Mouse (Mus musculus) left cerebral cortex, postnatal 4 days (tissue): ENCODE measurements around the gene Trim9. TPM values are rescaled to one million over a fixed set of nuclear protein-coding genes. Genes with fewer than 3 reads are reported as not detected.

Experiments used
- DNase-seq: peaks from one replicate; pipeline ENCODE4 v3.0.0-alpha.2; 2022
- intact Hi-C: fragments of 180-260 bp; cut with DNase I; formaldehyde crosslinking; loops from one replicate; pipeline ENCODE4 v1.15.1; 2025
- total RNA-seq, 2 experiments: library from RNA; stranded (reverse); gene quantifications; 2 replicates each; pipeline ENCODE4 v1.2.3; 2021

Trim9 gene
- total RNA-seq, 2 experiments from 2014 or later = 210 to 227 TPM

DNA sequence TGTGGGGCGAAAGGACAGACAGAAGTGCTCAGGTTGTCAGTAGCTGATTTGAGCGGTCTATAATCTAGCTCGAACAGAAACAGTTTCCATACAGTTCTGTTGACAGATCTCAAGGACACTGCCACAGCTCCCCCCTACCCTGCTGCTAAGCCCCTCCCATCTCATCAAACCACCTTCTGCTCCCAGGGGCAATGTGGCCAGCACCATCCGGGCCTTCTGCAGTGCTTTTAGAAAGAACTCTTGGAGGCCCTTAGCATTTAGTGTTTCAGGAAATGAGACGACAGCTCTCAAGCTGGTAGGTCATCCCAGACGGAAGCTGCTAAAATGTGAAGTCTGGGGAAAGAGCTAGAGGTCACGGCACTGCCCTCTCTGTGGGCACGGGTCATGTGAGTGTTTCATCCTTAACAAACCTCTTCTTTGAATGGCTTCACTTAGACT, 80.9 kb downstream of the Trim9 start:
- DNase-seq = no peak
- intact Hi-C loops = no loop called here

DNA sequence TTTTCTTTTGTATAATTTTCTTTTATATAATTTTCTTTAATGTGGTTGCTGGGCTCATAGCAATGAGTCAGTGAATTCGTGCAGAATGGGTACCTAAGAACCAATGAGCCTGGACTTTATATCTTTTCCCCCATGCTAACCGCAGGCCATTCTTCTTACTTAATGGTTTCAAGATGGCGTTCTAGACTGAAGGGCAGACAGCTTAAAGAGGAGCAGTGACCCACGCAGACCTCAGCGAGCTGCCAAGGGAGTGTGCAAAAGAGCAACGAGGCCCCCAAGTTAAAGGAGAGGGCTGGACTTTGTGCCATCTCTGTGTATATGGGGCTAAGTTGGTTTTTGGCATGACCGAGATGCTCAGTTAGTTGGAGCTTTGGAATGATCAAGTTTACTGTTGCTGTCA, 83.7 kb downstream of the Trim9 start:
- intact Hi-C loops = no loop called here
- no peak for DNase-seq

DNA sequence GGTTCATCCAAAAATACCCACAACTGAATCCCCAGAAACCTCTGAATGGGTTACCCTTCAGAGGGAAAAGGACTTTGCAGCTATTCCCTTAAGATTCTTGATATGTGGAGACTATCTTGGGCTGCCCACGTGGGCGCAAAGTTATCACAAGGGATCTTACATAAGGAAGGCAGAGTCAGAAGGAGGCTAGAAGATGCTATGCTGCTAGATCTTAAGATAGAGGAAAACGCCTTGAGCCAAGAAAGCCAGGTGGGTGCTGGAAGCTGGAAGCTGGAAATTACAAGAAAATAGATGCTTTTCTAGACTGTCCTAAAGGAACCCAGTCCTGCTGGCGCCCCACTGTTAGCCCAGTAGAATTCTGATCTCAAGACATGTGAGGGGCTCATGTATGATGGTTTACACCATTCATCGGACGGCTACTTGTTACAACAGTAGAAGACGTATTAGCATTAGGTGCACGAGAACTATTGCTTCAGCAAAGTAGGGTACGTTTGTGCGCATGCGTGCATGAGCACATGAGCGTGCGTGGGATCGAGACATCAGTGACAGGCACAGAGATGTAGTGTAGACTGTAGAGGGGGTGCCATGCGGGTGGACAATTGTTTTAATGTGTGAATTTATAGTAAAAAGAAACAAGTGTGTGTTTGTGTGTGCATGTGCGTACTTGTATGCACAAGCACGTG, 85.0 kb downstream of the Trim9 start:
- intact Hi-C loops = no loop called here
- DNase-seq = no peak

DNA sequence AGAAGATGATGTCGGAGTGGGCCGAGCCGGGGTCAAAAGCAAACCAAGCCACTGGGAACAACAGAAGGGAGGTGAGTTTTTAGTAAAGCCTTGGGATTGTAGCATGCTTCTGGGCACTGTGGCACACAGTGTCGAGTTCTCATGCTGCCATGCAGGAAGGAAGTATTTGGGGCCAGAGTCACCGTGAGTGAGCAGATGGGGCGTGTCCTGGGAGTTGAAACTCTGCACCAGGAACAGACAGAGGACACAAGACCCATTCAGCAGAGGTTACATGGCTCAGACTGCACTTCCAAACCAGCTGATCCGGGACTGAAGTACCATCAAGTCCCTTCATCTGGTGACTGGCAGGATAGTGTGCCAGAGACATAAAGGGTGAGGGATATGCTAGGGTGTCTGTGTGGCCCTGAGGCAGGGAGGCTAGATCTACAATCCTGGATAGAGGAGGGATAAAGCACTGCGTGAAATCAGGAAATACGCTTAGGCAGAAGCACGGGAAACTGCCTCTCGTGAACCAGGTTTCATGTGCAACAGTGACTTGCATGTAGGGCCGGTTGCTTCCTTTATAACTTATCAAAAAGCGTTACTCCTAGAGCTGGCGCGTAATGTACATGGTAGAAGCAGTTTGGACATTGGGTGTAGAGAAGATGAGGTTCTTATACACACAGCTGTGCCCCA, 96.1 kb downstream of the Trim9 start:
- intact Hi-C loops = no loop called here
- DNase-seq = no peak

DNA sequence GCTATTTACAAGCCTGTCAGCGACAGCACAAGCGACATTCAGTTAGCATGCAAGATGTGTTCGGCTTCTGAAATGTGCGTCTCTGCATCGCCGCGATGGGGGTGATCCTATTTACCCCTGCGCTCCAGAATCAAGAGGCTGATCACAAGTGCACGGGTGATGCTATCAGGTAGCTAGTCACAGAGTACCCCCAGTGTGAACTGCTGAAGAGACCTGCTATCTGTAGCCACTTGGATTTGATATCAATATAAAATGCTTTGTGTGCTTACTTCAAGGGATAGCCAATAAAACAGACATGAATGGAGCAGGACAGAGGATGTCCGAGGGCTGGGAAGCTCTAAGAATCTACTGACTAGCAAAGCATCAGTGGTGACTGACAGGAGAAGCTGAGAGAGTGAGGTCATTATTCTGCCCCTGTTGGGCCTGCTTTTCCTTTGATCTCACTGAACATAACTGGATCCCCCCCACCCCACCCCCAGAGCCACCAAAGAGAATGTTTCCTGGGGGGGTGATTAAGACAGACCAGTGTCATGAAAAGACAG, 97.7 kb downstream of the Trim9 start:
- intact Hi-C loops = no loop called here

DNA sequence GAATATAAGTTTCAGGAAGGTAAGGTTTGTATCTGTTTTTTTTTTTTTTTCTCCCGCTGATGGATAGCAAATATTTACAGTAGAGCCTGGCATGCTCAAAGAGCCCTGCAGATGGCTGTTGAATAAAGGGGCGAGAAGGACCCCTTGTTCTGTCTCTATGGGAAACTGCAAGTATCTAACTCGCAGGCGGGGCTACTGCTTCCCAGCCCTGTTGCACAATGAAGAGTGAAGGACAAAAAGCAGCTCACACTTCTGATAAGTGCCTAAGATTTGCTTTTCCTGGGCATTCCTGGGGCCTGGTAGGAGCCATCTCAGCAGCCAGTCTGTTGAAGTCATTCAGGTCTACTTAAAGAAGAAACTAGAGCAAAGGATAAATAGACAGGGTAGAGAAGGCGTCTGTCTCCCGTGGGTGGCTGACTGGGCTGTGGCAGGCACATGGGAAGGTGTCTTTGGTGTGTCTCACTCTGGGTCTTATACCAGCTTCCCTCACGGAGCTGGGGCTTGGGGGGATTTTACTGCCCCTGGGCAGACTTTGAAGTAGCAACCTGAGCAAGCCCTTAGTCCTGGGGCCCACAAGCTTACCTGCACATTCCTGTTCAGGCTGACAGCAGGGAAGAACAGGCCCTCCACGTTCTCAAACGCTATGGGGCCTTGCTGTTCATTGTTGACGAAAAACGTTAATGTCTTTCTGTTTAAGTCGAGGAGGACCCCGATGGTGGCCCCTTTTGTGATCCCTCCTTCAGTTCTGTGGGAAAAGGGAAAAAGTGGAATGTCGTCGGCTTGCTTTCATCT, 99.5 kb downstream of the Trim9 start:
- intact Hi-C loops = no loop called here

More for the DNA sequence above, 97.7 kb downstream of the Trim9 start:
- DNase-seq = no peak

DNA sequence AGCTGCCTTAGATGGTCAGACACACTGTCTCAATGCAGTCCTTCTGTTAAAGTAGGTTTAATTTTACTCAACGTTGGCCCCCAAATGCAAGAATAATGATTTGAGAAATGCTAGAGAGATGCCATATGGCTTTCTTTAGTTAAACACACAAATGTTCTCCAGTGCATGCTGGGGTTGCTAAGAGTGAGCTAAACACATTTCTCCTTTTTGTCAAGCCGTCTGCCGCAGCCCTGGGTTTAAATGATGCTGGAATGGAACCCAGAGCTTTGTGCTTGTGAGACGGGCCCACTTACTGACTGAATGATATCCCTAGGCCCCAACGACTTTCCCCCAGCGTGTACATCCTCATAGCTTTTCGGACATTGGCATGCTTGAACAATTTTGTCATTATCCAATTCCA, 104.9 kb downstream of the Trim9 start:
- DNase-seq = no peak
- intact Hi-C loops = no loop called here

More for the DNA sequence above, 99.5 kb downstream of the Trim9 start:
- DNase-seq = no peak

DNA sequence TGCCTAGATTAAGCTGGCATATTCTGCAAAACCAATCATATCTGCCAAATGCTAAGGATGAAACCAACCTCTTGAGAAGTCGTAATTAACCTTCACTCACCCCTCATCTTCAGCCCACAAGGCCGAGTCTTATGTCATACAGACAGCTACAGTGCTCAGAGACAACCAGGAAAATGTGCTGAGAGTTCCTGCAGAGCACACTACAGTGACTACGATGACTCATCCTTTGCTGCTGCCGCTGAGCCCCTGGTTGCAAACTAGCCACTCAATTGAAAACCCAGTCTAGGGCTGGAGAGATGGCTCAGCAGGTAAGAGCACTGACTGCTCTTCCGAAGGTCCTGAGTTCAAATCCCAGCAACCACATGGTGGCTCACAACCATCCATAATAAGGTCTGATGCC, 107.7 kb downstream of the Trim9 start:
- intact Hi-C loops = loop anchor here (10.0 kb wide), 1 partner anchor 195 kb away; no protein-coding TSS in a partner anchor
- DNase-seq = no peak

DNA sequence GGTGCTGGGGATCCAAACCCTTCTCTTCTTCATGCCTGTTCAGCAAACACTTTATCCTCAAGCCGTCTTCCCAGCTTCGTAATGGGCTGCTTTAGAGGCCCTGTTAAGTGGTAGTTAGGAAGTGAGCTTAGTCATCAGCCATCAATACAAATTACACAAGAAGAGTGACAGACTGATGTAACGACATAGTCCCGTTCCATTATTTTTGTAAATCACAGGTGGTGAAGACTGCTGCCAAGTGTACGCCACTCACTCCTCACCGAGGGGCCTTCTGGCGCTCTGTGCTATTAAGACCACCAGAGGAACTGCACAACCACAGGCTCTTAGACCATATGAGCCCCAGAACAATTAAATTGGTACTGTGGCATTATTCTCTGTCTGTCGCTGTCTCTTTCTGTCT, 108.8 kb downstream of the Trim9 start:
- no peak for DNase-seq
- intact Hi-C loops = loop anchor here (10.0 kb wide), 1 partner anchor 196 kb away; no protein-coding TSS in a partner anchor

DNA sequence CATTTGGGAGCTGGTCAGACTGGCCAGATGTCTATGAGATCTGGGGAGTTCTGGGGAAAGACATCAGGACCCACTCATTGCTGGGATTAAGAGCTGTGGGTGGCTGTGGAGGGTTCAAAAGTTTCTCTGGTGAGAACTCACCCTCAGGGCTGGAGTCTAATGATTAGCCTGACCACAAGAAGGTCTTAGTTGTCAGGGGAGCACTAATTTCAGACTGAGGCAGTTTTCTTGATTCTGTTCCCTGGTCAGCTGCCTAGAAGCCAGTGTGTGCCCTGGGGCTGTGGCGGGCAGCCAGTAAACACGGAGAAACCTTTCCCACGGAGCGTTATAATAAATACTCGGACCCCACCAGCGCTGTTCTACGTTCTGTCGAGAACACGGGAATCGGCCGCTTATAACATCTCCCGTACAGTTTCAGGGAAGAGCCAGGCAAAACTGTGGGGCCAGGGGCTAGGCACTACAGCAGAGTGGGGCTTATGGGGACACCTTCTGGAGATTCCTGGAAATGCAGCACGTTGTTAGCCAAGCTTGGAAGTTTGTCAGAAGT, 112.4 kb downstream of the Trim9 start:
- intact Hi-C loops = loop anchor here (10.0 kb wide), 1 partner anchor 200 kb away; no protein-coding TSS in a partner anchor
- peak; percentile 79 for DNase-seq

DNA sequence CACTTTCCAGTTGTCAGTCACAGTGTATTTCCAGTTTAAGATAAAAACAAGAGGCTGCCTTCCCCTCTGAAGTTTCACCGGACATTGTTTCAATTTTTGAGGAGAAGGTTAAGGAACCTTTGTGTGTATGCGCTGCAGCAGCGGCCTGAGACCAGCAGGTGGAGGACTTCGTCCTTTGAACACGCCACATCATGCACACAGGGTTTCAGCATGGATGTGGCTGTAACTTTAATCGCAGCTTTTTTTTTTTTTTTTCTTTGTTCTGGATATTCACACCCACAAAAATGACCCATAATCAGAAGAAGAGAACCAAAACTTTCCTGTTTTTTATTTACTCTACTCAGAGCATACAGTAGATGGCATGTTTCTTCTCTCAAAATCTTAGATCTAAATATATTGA, 113.0 kb downstream of the Trim9 start:
- peak; percentile 56 for DNase-seq

DNA sequence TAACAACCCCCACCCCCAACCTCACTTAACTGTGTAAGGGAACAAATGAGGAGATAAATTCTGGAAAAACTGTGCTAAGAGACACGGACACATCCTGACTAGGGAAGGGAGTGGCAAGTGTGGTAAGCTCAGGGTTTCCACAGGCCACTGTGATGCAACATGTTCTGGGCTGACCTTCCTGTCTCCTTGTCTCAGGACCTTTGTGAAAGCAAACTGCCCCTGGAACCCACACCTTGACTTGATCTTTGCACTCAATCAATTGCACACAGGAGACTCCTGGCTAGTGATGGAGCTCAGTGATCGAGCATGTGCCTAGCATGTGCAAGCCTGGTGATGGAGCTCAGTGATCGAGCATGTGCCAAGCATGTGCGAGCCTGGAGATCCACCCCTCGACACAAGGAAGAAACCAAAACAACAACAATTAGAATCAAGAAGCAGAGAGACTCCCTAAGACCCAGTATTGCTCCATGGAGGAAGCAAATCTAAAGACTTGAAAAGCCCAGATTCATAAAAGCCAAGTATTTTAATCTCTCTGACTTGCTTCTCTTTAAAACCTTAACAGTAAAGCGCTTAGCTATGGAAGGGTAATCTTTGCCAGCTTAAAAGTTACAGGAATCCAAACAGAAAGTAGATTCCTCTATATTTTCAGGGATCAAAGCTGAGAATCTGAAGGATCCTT, 113.6 kb downstream of the Trim9 start:
- intact Hi-C loops = loop anchor here (10.0 kb wide), 1 partner anchor 201 kb away; no protein-coding TSS in a partner anchor
- DNase-seq = no peak

More for the DNA sequence above, 113.0 kb downstream of the Trim9 start:
- intact Hi-C loops = loop anchor here (10.0 kb wide), 1 partner anchor 200 kb away; no protein-coding TSS in a partner anchor

DNA sequence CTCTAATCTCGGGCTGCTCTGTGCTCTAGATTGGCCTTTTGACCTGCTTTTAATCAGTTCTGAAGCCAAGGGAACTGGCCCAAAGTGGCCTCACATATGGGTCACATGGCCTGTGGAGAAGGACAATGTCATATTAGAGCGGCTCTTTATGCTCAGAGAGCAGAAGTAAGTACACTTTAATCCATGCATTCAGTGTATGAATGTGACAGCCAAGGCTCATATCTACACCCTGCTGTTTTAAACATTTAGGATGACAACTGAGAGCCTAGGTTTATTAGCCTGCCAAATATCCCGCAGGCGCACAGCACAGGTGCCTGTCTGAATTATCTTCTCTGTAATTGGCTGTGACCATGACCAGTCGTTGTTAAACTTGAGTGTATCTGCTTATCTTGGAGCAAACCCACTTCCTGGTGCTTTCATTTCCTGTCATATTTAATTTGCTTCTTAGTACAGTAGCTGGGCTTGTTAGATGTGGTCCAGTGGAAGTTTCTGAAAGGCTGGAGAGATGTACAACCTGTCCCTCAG, 115.3 kb downstream of the Trim9 start:
- peak; percentile 31 for DNase-seq
- intact Hi-C loops = loop anchor here (10.0 kb wide), 1 partner anchor 203 kb away; no protein-coding TSS in a partner anchor

DNA sequence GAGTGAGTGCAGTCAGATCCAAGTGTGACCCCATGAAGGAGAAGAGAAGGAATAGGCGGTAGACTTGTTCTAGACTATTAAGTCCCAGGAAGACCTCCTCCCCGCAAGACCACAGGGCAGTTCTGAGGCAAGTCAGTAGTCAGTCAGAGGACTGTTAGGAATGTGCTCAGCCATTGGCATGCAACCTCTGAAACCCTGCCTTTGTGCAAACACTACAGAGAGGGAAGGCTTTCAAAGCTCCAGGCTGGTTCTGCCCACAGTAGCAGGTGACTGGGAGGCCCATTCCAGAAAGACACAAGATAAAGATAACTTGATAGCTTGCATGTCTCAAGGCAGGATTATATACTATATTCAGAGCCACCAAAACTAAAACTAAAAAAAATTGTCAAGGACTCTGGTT, 116.1 kb downstream of the Trim9 start, which contains the start of gene Pygl:
TSS of gene Pygl (minus strand) at position 195 of the 400 bp plus-strand sequence.
- DNase-seq = no peak
- intact Hi-C loops = loop anchor here (10.0 kb wide), 1 partner anchor 204 kb away; no protein-coding TSS in a partner anchor

DNA sequence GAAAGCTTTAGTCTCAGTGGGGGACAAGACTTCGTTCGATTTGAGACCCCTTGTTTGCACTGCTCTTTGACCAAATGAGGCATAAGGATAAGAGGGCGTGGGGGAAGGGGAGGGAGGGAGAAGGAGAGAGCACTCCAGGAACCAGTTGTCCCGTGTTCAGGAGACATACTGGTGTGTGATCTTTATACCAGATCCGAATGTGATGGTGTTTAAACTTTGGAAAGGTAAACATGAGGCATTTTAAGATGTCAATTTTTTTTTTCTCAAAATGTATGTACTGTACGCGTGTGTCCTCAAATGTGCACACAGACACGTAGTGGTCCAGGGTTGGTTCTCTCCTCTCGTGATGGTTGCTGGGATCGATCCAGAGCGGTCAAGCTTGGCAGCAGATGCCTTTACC, 119.3 kb downstream of the Trim9 start:
- intact Hi-C loops = no loop called here
- no peak for DNase-seq

DNA sequence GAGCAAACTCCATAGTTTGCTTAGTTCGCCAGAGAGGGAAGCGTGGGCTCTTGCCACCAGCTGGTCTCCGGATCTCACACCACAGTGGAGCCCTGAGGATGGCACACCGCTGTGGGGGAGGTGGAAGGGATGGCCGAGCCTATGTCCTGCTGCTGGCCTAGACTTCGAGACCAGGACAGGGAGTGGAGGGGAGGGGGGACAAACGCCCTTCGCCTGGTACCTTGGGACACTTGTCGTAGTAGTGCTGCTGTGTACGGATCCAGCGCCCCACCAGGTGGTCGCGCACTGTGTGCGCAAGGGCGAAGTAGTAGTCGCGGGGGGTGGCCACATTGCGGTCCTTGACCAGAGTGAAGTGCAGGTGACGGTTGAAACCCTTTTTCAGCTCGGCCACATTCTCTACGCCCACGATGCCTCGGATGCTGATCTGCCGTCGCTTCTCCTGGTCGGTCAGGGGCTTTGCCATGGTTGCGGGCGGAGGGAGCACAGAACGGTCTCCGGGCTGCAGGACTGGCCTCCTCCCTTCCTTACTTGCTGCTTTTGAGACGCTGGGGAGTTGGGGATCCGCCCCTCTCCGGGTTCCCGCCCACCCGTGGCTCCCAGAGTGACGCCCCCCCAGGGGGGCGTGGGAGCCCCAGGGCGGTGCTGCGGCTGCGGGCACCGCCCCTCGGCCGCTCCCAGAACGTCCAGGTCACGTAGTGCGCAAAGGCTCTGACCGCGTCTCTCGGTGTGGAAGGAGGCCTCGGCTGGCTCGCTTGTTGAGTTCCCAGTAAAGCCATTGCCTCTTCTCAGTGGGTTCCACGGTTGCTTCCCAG, 120.1 kb downstream of the Trim9 start:
- intact Hi-C loops = no loop called here
- peak; percentile 11 for DNase-seq

DNA sequence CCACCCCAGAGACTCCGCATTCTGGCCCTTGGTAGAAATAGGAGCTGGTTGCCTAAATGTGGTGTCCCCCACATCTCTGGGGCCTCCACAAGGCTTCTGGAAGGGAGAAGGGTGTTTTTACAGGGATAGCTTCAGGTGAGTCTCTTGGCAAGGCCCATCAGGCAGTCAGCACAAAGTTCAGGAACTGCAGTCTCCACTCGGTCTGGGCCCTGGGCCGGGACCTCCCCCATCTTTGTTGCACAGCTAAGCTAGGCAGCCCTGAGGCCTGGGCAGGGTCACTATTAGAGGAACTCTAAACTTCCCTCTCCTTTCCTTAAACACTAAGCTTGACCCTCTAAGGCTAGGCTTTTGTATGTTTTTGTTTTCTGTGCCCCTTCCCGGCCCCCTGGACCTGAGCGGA, 120.8 kb downstream of the Trim9 start:
- intact Hi-C loops = no loop called here
- no peak for DNase-seq

DNA sequence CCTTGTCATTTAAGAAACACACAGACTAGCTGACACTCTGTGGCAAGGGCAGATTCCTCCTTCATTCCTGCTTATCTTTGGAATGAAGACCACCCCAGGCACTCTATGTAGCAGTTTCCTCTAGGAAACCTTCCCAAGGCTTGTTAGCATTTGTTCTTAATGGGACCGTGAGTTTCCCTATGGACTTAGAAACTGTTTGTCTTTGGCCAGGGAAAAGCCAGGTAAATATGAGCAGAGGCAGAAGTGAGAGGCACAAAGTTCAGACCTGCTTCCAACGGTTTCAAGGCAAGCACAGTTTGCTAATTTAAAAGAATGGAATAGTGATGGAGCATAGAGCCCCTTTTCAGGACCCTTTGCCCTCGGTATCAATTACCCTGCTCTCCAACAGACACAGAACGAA, 124.1 kb downstream of the Trim9 start:
- no peak for DNase-seq
- intact Hi-C loops = no loop called here

DNA sequence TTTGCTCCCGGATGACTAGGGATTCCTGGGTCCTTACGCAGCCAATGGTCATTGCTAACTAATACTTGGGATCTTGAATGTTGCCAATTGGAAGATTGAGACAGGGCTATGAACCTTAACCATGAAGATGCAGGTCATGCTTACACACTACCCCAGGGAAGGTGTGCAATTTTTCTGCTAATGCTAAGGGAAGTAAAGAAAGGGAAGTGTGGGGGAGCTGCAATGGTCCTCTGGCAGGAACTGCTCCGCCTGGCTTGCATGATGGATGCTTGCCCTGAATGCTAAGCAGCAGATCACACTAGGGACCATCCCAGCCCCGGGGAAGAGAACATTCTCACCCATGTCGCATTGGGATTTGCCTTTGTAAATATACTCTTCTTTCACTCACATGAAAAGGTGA, 126.0 kb downstream of the Trim9 start:
- intact Hi-C loops = no loop called here
- no peak for DNase-seq
